Mouse (Mus musculus) ovary, postnatal 36 days (tissue): Measurements from ENCODE around the gene Gadl1.
"Not testable (repeated sequence)": the region's sequence is repeated elsewhere in the genome, so short reads cannot be mapped to it uniquely, and the experiment has no call there.

Experiments
- DNase-seq: peaks from one replicate; pipeline ENCODE4 v3.0.0; 2022; ENCODE audit warnings: low spot score, mixed read lengths

The Gadl1 gene

DNA sequence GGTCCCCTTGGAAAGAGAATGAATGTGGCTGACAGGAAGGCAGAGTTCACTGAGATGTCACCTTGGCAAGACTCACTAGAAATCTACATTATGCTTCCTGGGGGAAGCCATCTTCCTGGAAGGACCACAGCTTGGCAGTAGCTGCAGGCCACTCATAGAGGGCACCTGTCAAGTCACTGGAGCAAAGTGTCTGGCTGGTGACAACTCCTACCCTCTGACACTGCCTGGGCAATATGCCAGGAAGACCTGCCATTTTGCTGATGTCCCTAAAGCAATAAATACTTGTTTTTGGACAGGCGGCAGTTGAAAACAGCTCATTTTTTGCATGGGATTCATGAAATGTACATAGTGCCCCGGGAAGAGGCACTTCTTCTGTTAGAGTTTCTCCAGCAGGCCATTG is 119.8 kb downstream of the Gadl1 start:
- no peak for DNase-seq

- no peak for DNase-seq
Observed at GRCm38 (mm10) chr9:116032711-116033110, 123.5 kb downstream of the Gadl1 start.

DNA sequence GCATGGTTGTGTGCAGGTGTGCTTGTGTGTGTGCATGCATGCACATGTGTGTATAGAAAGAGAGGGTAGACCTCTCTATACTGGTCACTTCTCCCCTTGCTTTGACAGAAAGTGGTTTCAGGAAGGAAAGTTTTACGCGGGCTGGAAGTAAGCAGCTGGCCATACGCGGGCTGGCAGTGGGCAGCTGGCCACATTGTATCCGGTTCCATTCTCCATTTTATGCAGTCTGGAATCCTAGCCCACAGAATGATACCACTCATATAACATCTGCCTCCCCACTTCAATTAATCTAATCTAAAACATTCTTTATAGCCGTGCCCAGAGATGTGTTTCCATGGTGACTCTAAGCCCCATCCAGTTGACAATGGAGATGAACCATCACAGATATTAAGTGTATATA is 129.0 kb downstream of the Gadl1 start:
- no peak for DNase-seq

DNA sequence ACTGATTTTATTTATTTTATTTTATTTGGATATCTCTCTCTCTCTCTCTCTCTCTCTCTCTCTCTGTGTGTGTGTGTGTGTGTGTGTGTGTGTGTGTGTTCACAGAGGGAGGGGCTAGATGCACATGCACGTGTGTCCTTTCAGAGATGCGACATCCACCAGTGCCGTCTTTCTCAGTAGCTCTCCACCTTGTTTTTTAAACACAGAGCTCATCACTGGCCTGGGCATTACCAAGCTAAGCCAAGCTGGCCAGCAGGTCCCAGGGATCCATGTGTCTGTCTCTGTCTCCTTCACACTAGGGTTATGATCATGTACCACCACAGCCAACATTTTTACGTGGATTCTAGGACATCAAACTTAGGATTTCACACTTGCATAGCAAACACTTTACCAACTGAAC is 130.7 kb downstream of the Gadl1 start:
- DNase-seq: no peak

DNA sequence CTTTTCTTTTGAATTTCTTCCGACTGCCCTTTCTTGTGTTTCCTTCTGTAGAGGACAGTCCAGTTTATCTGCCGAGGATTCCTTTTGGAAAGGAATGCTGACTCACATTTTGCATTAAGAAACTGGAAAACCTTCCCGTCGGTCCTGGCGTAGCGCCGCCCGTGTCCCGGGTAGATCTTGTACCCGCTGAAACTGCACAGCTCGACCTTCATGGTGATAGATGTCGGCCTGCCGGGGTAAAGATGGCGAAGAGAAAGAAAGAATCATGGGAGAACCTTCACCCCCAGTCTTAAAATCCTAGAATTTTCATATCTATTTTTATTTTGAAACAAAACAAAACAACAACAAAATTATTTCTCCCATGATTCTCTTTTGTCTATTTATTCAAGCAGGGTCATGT is 131.6 kb downstream of the Gadl1 start:
- not testable (repeated sequence) for DNase-seq

DNA sequence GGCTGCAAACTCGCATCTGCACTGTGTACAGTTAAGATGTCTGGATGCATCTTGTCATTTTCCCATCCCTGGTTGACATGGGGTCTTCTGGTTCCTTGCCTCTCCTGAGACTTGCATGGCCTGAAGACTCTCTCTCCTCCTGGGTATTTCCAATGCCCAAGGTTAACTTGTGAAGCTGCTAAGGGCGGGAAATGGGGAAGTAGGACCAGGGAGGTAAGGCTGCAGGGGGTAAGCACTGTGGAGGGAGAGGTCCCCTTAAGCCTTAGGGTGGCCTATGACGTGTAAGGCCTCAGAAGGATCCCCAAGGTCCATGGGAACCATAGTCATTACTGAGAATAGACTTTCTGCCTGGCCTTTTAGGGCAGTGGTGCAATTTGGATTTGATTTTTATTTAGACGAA is 132.1 kb downstream of the Gadl1 start:
- DNase-seq: no peak

GRCm38 (mm10) chr9:116041787-116042186 is 132.5 kb downstream of the Gadl1 start:
- DNase-seq: peak; percentile 78

DNA sequence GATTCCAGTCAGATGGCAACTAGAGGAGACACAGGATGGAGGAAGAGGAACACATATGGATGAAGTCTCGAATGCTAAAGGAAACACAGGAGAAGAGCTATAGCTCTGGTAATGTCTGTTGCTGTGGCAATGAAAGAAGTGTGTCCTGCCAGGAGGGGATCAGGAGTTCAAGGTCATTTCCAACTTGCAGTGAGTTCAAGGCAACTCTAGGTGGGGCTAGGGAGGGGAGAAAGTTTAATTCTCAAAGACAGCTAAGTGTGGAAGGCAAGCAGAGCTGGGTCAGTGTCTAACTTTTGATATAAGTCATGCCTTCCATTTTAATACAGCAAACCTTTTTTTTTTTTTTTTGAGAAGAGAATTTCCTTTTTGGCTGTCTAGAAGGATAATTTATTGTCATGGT is 140.7 kb downstream of the Gadl1 start:
- DNase-seq: no peak

DNA sequence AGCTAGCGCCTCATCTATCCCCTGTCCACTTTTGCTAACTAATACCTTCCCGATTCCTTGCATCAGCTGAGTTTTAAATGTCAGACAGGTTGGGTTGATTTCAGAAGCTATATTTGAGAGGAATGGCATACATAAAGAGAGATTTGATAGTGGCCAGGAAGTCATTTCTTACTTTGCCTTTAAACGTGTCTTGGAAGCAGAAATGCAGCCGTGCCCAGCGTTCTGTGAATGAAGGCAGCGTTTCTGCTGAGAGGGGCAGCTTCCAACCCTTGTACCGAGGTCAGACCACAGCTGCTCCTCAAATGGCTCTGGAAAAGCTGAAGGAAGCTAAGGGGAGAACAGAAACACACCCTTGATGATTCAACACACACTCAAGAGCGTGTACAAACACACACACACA is 144.7 kb downstream of the Gadl1 start:
- DNase-seq: no peak

- DNase-seq: no peak
Observed at GRCm38 (mm10) chr9:116058475-116058874, 149.2 kb downstream of the Gadl1 start.

- DNase-seq: no peak
Observed at GRCm38 (mm10) chr9:116059156-116059555, 149.9 kb downstream of the Gadl1 start.

DNA sequence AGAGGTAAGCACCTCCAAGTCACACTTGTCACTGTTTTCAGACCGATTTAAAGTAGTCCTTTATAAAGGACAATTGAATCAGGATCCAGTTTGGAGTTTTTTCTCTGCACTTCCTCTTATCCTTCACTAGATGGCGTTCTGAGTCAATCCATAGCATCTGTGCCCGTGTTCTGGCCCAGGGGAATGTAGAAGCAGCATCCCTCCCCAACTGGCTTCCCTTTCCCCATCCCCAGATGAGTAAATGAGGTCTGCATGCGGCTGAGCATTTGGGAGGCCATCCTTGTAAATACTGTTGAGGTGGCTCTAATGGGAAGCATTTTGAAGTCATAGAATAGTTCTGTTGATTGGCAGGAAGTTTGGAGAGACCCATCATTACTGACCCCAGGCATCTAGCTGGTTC is 151.4 kb downstream of the Gadl1 start:
- no peak for DNase-seq

GRCm38 (mm10) chr9:116064774-116065173 is 155.5 kb downstream of the Gadl1 start:
- DNase-seq: no peak

GRCm38 (mm10) chr9:116071561-116071960 is 162.3 kb downstream of the Gadl1 start:
- not testable (repeated sequence) for DNase-seq

DNA sequence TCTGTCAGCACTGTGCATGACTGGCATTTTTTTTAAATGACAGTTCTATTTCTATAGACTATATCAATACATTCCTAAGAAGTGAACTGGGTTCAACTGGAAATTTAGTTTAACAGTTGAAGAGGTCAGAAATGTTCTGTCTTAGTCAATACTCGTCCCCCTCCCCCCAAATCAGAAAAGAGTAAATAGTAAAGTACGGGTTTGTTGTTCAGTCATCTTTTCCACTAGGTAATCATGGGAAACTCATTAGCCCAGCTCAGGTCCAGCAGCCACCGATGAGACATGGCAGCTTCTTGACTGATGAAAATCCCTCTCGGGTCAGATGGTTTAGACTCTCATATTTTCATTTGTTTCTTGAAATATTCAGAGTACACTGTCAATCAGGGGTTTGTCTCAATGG is 166.9 kb downstream of the Gadl1 start:
- no peak for DNase-seq

DNA sequence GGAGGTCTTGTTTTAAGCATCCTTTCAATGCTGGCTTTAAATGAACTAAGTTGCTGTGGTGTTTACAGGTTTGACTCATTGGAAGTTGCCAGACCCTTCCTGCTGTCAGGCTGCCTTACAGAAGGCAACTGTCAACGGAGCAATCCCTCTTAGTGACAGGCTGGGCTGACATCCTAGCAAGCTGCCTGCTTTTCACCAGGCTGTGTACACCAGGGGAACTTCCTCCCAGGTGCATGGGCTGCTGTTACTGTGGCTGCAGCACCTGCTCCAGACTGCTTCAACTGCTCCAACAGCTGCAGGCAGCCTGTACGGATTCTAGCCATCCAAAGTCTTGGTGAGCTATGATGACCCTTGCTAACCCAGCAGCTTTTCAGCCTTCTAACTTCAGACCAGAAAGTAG is 167.7 kb downstream of the Gadl1 start:
- no peak for DNase-seq

- DNase-seq: no peak
Observed at GRCm38 (mm10) chr9:116077419-116077818, 168.2 kb downstream of the Gadl1 start.

- no peak for DNase-seq
Observed at GRCm38 (mm10) chr9:116081781-116082180, 172.5 kb downstream of the Gadl1 start.

DNA sequence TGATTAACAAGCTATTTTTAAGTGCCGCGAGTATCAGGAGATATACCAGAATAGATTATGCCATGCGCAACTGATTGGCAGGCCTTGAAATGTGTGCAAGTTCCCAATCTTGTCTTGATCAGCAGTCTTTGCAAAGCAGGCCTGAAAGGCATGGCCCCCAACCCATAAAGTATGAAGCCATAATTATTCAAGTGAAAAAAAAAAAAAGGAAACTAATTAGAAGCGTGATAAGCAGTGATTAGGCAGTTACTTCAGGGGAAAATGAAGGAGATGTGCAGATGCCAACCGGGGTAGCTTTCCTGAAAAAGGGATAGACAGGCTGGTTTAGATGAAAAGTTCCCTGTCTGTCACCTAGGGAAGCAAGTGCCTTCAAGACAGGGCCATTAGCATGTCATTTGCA is 174.0 kb downstream of the Gadl1 start:
- no peak for DNase-seq

DNA sequence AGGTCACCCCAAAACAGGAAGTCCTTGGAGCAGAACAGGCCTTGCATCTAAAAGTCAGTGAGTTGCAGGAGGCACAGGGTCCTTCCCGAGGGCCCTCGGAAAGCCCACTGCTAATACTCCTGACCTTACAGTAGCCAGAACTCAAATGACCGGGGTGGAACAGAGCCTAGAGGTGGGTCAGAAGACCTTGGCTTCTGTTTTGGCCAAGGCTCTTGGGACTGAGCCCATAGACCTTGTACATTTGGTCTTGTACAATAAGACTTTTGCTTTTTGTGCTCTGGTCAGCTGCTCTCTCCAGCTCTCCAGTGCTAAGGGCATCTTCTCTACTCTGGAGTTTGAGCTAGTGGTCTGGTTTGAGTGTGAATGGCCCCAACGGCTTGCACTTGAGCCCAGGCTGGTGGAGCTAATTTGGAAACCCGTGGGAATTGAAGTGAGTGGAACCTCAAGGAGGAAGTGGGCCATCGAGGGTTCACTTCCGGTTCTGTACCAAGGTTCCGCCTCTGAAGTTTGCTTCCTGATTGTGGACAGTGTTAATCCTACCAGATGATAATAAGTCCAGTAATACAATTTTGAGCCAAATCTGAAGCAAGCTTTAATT is 174.6 kb downstream of the Gadl1 start:
- no peak for DNase-seq

DNA sequence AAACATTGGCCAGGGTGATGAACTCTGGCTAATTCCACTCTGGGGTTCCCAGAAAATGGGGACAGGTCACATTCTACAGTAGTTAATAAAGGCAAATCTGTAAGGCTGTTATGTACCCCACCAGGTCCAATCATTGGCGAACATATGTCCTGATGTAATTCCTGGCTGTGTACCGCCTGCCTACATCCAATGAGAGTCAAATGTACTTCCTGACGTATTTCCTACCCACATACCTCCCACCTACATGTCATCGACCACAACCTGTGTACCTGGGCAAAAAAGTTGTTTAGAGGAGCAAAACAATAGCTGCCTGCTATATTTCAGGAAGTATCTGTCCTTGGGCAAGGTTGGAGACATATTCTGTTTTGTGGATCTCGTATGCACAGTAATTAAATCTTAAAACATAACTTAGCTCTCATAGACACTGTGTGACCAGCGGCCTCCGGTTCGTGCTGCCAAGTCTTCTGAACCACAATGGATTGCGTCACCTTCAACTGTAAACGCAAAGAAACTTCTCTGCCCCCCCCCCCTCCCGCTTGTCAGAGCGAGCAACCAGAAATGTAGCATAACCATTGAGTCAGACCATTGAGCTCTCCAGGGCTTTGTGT is 175.2 kb downstream of the Gadl1 start:
- no peak for DNase-seq

- no peak for DNase-seq
Observed at GRCm38 (mm10) chr9:116085999-116086398, 176.7 kb downstream of the Gadl1 start.

DNA sequence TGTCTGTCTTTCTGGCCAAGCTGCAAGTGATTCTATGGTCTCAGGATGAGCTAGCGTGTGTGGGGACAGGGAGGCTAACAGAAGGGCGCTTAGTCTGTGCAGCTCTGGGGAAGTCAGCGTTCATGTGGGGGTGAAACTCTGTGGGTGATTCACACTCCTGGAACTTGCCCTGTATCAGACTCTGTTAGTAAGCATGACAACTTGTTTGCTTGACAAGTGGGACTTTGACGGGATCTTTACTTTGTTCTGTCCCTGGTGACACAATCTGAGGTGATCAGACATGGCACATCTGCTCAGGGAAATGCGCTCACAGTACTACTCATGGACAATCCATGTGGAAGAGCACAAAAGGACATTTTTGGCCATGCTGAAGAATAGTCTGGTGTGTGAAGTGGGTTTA is 178.0 kb downstream of the Gadl1 start:
- no peak for DNase-seq

GRCm38 (mm10) chr9:116087880-116088279 is 178.6 kb downstream of the Gadl1 start:
- DNase-seq: peak; percentile 34
